ENCODE assay signal across 9 mouse cellular contexts in genomic region chr2:59424729-59425128, GRCm38 (mm10). TPM values are rescaled to one million over a fixed set of nuclear protein-coding genes. Genes with fewer than 3 reads are reported as not detected.
DNase-seq lines count a peak whose midpoint lies in the region; ATAC-seq and TF ChIP-seq lines count a peak whose summit lies in the region.
"Had no signal": no experiment of that assay in that cellular context is flagged by ENCODE, and none has a peak within 500 bp of the region (broad histone marks: within the 10 kb centered on the region; RNA-seq: fewer than 3 reads in every experiment).

No protein-coding gene starts in this region.

- TF ChIP-seq CTCF in intestine, postnatal 0 days (IDR thresholded peaks at IDR 0.05; ENCODE audit: low read depth): peak; percentile 81

- no peaks in the 10 kb centered on the region for H3K9me3 ChIP-seq in forebrain, embryonic 14.5 days (replicated peaks; ENCODE audit: control insufficient read depth, low read length)
- no peaks in the 10 kb centered on the region for H3K9me3 ChIP-seq in intestine, postnatal 0 days (ENCODE audit: control insufficient read depth)

- no peak overlapping the region for H3K9ac ChIP-seq in forebrain, embryonic 14.5 days (ENCODE audit: low read length)
- no peak overlapping the region for H3K9ac ChIP-seq in intestine, postnatal 0 days (ENCODE audit: low read depth, low read length)

- H3K4me3 ChIP-seq in forebrain, embryonic 14.5 days (ENCODE audit: low read depth, low read length): no peak overlapping the region
- H3K4me3 ChIP-seq in intestine, postnatal 0 days (ENCODE audit: low read depth, low read length): no peak overlapping the region

- no peak overlapping the region for H3K27ac ChIP-seq in forebrain, embryonic 14.5 days (ENCODE audit: low read depth, low read length)
- no peak overlapping the region for H3K27ac ChIP-seq in intestine, postnatal 0 days (ENCODE audit: low read depth, low read length)

- 62% methylated on average over 5 of the region's 5 CpGs for WGBS in forebrain, embryonic 14.5 days
- WGBS in intestine, postnatal 0 days: 22% methylated on average over 5 of the region's 5 CpGs

- H3K4me1 ChIP-seq in forebrain, embryonic 14.5 days (ENCODE audit: control insufficient read depth, insufficient read depth, low read length): no peaks in the 10 kb centered on the region
- peaks cover 4% of the 10 kb centered on the region; the same call in 1 of the 2 replicates for H3K4me1 ChIP-seq in intestine, postnatal 0 days (replicated peaks; ENCODE audit: control insufficient read depth, insufficient read depth, low read length)

- no peak for ATAC-seq in cerebellum, adult (ENCODE audit: insufficient number of reproducible peaks, low FRiP score, low TSS enrichment)
- ATAC-seq in forebrain, embryonic 14.5 days: peak; percentile 76; the same call in 1 of the 2 replicates
- no peak for ATAC-seq in intestine, postnatal 0 days
- ATAC-seq in megakaryocyte-erythroid progenitor cell, adult 5-6 weeks (replicated peaks; ENCODE audit: low FRiP score, low TSS enrichment, poor library complexity, severe bottlenecking): no peak

- peak; percentile 51 to 61 for DNase-seq in cerebellum, postnatal 10 days
- DNase-seq in ES-CJ7 (ENCODE audit: low read depth, low spot score): peak; percentile 61
- peak; percentile 47 for DNase-seq in forebrain, embryonic 14.5 days (ENCODE audit: low spot score)
- peak; percentile 69 for DNase-seq in lung, postnatal 10 days
- DNase-seq in yolk sac, embryonic 10.5 days (ENCODE audit: low spot score): peak; percentile 54

- H3K4me2 ChIP-seq in forebrain, embryonic 14.5 days (ENCODE audit: low read length): no peak overlapping the region
- no peak overlapping the region for H3K4me2 ChIP-seq in intestine, postnatal 0 days (replicated peaks; ENCODE audit: low read depth)

- H3K27me3 ChIP-seq in forebrain, embryonic 14.5 days (replicated peaks; ENCODE audit: control insufficient read depth, insufficient read depth, low read length): no peaks in the 10 kb centered on the region
- no peaks in the 10 kb centered on the region for H3K27me3 ChIP-seq in intestine, postnatal 0 days (replicated peaks; ENCODE audit: control insufficient read depth, insufficient read depth, low read length)

- H3K36me3 ChIP-seq in forebrain, embryonic 14.5 days (ENCODE audit: control insufficient read depth, insufficient read depth, low read length): no peaks in the 10 kb centered on the region
- H3K36me3 ChIP-seq in intestine, postnatal 0 days (ENCODE audit: control insufficient read depth, insufficient read depth): no peaks in the 10 kb centered on the region

RNA-seq across cellular contexts. Expression of gene Dapl1, which starts 59.7 kb away (rescaled TPM):
- polyA plus RNA-seq in forebrain, embryonic 14.5 days (2014; fragmentation: Nextera tagmentation; extraction: Ambion mirVana): 0.66 and 1.3 TPM in 2 replicates
- polyA plus RNA-seq in intestine, postnatal 0 days (2015; fragmentation: Nextera tagmentation; extraction: Ambion mirVana): 2.0 and 3.0 TPM in 2 replicates
- not detected in 2 replicates for total RNA-seq in megakaryocyte-erythroid progenitor cell, adult 5-6 weeks (2014; fragmentation: Nextera tagmentation)
- not detected in 2 replicates for total RNA-seq in megakaryocyte-erythroid progenitor cell, adult 5-6 weeks (2017)
- total RNA-seq: MEL had no signal
